Mouse (Mus musculus) left cerebral cortex, postnatal 25 days (tissue): ENCODE data around the gene Hoxd8. TPM values are rescaled to one million over a fixed set of nuclear protein-coding genes. Genes with fewer than 3 reads are reported as not detected.

Source experiments
- DNase-seq, 2 experiments: peaks; one replicate each; pipeline ENCODE4 v3.0.0; 2022; ENCODE audit warnings: low spot score in 2 of 2, mixed read lengths in 1 of 2
- intact Hi-C: fragments of 180-260 bp; cut with DNase I; formaldehyde crosslinking; loops from one replicate; pipeline ENCODE4 v1.15.1; 2025
- total RNA-seq, 2 experiments: library from RNA; stranded (reverse); gene quantifications; 2 replicates each; pipeline ENCODE4 v1.2.3; 2021

The Hoxd8 gene
- total RNA-seq, 2 experiments from 2014 or later = 0.14 TPM; not detected in 1

DNA sequence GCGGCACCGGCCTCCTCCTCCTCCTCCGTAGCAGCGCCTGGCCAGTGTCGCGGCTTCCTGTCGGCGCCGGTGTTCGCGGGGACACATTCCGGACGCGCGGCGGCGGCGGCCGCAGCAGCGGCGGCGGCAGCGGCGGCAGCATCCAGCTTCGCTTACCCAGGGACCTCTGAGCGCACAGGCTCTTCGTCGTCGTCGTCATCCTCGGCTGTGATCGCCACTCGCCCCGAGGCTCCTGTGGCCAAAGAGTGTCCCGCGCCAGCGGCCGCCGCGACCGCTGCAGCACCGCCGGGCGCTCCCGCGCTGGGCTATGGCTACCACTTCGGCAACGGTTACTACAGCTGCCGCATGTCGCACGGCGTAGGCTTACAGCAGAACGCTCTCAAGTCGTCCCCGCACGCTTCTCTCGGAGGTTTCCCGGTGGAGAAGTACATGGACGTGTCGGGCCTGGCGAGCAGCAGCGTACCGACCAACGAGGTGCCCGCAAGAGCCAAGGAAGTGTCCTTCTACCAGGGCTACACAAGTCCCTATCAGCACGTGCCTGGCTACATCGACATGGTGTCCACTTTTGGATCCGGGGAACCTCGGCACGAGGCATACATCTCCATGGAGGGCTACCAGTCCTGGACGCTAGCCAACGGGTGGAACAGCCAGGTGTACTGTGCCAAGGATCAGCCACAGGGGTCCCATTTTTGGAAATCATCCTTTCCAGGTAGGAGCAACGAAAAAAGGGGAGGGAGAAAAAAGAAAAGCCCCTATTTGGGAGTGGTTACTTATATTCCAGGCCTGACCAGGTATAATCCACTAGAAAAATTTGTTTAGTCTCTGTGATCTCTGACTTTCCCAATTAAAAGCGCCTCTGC, 35.8 kb upstream of the Hoxd8 start:
- DNase-seq = no peak

DNA sequence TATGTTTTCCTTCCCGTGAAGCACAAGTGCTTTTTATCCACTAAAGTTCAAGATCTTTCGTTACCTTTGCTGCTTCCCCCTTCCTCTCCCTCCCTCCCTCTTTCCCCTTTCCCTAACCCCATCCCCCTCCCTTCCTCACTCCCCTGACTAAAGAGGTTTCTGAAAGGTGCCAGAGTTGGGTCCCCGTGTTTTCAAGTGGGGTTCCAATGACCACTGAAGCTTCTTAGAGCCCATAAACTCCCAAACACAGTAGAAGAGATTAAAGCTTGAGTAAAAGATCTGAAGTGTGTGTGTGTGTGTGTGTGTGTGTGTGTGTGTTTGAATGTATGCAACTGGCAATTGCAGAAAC, 35.2 kb upstream of the Hoxd8 start:
- DNase-seq = no peak
- intact Hi-C loops = loop anchor here (10.0 kb wide), 1 partner anchor 894 kb away; the partner anchor contains the start of gene Chn1

More for the DNA sequence above, 35.8 kb upstream of the Hoxd8 start:
- intact Hi-C loops = loop anchor here (10.0 kb wide), 1 partner anchor 894 kb away; the partner anchor contains the start of gene Chn1

DNA sequence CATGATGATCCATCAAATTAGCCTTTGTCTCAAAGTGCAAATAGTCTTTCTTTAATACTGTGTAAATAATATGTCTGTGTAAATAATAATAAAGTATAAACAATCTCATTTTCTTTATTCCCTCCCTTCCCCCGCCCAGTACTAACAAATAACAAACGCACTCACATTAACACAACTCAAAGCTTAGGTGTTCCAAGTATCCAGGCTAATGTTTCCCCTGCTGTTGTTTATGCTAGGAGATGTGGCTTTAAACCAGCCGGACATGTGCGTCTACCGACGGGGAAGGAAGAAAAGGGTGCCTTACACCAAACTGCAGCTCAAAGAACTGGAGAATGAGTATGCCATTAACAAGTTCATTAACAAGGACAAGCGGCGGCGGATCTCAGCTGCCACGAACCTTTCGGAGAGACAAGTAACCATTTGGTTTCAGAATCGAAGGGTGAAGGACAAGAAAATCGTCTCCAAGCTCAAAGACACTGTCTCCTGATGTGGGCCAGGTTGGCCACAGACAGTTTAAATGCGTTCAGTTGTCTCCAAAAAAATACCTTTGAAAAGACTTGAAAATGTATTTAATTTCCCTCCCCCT, 34.7 kb upstream of the Hoxd8 start:
- intact Hi-C loops = loop anchor here (5.0 to 10.0 kb wide), 3 partner anchors 895 to 1392 kb away; partner anchors contain the start of gene Chn1
- no peak for DNase-seq

DNA sequence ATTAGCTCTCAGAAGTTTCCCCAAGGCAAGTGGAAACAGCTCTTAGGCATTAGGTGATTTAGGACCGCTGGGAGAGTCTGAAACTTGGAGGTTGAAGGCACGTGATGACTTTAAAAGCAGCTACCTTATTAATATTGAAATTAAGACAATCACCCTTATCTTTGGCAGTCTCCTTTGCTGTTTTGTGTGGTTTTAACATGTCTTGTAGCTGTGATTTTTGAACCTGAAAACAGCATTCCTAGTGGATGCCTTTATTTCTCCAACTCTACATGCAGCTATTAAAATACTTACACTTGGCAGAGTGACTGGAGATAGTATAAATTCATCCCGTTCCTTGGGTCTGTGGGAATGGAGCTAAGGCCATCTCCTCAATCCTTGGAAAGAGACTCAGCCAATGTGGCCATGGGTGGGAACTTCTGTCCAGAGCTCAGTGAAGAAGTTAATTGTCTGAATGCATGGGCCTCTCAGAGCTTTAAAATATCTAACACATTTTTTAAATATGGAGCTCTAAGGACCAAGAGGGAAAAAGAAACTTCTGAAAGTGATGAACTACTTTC, 33.7 kb upstream of the Hoxd8 start:
- no peak for DNase-seq
- intact Hi-C loops = loop anchor here (5.0 kb wide), 2 partner anchors 1103 to 1393 kb away; no protein-coding TSS in a partner anchor

DNA sequence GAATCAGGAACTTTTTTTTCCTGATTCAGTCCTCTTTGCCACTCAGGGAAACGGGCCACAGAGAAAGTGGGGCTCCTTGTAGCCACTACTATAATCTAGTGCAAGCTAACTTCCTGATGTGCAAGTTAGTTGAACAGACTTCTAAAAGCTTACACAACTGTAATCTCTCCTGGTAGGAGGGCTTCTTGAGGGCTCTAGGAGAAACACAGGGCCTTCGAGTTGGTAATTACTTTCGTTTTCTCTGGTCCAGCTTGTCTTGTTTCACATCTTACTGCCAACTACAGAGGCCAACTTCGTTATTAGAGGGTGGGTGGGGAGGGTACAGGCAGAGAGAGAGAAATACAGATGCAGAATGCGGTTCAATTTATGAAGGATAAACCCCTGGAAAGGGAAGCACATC, 32.6 kb upstream of the Hoxd8 start:
- intact Hi-C loops = loop anchor here (5.0 kb wide), 2 partner anchors 1105 to 1395 kb away; no protein-coding TSS in a partner anchor
- no peak for DNase-seq

DNA sequence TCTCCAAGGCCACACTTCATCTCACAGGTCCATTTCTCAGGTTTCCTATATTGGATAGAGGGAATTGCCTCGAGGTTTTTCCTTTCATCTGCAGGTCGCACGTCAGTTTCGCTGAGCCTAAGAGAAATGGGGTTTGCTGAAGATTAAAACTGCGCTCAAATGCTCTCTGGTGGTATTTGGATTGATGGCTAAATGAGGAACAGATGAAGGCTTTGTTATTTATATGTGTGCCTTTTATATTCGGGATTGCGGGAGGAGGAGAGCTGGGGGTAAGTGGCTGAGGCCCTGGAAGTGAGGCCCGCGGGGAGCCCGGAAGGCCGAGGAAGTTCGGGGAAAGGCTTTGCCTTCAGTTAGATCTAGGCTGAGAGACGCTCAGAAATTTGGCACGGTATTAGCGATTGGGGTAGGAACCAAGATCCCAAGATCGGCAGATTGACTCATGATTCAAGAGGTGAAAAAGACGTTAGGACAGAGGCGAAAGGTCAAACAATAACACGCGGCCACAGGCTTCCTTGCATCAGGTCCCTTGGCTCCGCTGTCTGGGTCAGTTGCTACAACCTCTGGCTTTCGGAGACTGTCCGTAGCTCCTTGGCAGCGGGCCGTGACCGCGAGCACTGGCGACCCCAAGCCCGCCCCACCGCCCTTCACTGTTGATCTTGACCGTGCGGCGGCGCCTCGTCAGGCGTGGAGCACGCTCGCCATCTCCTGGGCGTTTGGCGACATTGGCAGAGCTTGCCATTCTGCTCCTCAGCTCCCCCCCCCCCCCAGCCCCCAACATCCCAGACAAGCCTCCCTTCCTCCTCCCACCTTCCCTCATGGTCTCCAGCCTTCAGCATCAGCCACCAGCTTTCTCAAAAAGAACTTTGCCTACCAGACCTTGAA, 31.7 kb upstream of the Hoxd8 start:
- DNase-seq = no peak
- intact Hi-C loops = loop anchor here (5.0 kb wide), 2 partner anchors 1105 to 1395 kb away; no protein-coding TSS in a partner anchor

DNA sequence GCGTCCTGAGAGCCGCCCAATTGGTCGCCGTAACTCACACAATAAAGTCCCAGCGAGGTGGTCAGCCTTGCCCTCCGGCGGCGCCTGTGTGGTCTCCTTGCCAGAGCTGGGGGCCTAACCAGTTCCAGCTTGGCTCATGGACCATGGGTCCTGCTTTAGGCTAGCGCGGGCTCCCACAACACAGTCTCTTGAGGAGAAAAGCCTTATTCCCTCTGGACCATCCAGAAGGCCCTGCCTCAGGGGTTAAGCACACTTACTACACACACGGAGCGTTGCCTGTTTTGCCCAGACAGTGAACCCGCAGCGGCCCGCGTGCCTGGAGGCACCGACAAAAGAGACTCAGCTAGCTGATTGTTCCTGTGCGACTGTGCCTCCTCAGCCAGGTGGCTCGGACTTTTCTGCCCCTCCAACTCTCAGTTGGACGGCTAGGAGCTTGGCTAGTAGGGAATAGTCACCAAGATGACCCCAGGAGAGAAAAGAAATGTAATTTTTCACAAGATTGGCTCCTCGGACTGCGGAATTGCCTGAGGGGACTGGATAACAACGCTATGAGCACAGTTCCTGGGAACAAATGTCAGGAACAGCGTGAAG, 30.5 kb upstream of the Hoxd8 start:
- DNase-seq = no peak
- intact Hi-C loops = loop anchor here (5.0 kb wide), 2 partner anchors 1107 to 1397 kb away; no protein-coding TSS in a partner anchor

DNA sequence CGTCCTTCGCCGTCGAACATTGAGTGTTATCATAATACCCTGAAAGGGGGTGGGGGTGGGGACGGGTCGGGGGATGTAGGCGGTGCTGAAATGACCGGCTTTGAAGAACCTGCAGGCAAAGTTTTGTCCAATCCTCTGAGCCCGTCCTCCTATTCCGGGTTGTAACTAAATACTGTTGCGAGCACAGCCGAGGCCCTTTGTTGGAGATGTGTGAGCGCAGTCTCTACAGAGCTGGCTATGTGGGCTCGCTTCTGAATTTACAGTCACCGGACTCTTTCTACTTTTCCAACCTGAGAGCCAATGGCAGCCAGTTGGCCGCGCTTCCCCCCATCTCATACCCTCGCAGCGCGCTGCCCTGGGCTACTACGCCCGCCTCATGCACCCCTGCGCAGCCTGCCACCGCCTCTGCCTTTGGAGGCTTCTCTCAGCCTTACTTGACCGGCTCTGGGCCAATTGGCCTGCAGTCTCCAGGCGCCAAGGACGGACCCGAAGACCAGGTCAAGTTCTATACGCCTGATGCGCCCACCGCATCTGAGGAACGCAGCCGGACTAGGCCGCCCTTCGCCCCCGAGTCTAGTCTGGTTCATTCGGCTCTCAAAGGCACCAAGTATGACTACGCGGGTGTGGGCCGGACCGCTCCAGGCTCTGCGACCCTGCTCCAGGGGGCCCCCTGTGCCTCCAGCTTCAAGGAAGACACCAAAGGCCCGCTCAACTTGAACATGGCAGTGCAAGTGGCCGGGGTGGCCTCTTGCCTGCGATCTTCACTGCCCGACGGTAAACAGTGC, 29.3 kb upstream of the Hoxd8 start, which contains the start of gene Hoxd12:
Gene Hoxd12, plus strand, starts transcription at position 133 of the 785 bp plus-strand sequence.
- intact Hi-C loops = loop anchor here (5.0 kb wide), 2 partner anchors 1108 to 1398 kb away; no protein-coding TSS in a partner anchor
- DNase-seq = no peak

DNA sequence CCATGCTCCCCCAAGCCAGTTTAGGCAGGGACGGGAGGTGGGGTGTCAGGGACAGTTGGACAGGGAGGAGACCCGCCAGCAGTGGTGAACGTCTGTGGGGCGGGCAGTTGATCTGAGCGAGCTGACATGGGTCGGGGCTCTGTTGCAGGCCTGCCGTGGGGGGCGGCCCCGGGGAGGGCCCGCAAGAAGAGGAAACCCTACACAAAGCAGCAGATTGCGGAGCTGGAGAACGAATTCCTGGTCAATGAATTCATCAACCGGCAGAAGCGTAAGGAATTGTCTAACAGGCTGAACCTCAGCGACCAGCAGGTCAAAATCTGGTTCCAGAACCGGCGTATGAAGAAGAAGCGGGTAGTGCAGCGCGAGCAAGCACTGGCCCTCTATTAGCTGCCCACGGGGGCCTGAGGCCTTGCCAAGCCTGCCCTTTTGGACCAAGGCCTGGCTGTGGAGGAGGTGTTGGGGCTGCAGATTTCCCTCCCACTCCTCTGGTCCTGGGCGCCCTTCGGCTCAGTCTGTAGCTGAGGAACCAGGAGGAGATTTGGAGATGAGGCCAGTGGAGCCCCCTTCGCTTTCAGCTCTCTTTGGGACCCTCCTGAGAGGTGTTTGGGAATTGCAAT, 28.6 kb upstream of the Hoxd8 start:
- intact Hi-C loops = no loop called here
- no peak for DNase-seq

DNA sequence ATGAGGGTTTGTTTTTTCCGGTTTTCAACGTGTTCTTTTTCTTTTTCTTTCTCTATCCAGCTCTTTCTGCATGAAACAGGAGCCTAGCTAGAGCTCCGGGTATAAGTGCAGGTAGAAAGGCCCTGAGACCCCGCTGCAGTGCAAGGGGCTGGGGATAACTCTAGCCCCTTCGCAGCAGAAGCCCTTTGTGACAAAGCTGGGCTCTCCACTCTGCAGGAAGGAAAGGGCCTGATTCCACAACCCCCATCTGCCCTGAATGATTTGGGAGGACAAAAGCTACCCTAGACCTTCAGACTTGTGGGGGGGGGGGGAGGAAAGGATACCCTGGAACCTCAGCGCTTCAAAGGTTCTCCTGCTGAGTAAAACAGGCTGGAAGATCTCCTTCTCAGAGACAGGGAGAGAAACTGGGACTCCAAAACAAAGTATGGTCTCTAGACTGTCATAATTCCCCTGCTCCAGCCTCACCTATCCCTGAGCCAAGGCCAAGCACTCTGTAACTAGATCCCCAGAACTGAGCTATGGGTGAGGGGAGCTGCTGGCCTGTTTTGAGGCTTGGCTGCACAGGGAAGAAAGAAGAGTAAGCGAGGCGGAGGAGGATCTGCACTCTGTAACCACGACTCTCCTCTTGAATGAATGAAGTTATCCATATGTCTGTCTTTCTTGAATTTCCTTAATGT, 27.9 kb upstream of the Hoxd8 start:
- intact Hi-C loops = no loop called here
- no peak for DNase-seq

DNA sequence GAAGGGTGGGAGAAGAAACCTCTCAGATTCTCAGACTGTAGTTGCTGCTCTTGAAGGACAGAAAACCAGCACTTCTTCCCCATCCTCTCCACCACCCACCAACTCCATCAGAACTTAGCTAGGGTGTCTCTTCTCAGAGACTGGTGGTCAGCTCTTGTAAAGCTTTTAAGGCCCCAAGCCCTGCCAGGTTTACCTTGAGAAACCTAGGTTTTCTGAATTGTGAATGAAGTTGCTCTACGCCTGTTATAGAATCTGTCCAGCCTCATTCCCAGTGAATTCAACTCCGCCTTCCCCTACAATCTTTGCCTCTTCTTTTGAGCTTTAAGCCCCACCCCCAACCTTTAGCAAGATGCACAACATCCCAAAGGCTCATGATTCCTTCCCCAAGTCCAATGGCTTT, 27.3 kb upstream of the Hoxd8 start:
- DNase-seq = no peak
- intact Hi-C loops = no loop called here

DNA sequence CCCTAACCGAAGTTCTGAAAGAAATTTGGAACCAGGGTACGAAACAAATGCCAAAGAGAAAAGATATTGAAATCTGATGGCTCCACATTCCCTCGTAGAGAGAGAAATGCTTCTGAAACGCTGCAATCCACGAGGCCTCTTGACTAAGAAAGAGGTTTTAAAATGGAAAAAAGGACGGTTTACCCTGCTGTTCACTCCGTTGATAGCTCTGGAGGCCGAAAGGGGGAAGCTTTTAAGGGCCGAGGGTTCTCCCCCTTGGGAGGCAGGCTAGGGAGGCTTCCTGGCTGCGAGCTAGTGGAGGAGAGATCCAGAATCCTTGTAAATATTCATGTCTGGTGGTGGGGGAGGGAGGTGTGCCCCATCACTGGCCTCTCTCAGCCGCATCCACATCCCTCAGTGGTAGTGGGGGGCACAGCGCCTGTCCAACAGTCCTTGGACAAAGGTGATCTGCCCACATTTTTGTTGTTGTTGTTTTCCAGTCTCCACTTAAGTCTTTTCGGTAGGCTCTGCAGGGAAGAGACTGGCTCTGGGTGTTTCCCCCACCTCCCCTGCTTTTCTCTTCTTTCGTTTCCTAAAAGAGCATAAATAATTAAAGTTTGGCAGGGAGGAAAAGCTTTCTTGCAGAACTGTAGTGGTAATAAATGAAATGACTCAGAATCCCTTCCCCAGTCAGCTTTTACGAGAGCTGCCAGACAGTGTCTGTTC, 25.4 kb upstream of the Hoxd8 start, which contains the start of gene Hoxd11:
Gene Hoxd11, plus strand, starts transcription at position 667 of the 705 bp plus-strand sequence.
- DNase-seq = no peak
- intact Hi-C loops = no loop called here

DNA sequence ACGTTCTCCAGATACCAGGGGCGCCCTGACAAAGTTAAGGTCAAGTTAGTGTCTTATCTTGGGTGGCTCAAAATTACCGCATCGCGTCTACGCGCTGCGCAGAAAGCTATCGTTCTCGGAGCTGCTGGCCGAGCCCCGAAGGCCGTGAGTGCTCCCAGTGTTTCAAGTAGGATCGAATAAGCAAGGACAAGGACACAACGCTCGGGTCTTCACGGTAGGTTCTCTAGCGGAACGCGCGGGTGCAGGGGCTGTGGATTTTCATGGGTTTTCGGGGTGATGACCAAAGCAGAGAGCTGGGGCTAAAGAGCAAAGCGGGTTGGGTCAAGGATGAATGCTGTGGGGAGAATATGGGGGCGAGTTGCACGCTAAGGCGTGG, 24.8 kb upstream of the Hoxd8 start:
- intact Hi-C loops = no loop called here

DNA sequence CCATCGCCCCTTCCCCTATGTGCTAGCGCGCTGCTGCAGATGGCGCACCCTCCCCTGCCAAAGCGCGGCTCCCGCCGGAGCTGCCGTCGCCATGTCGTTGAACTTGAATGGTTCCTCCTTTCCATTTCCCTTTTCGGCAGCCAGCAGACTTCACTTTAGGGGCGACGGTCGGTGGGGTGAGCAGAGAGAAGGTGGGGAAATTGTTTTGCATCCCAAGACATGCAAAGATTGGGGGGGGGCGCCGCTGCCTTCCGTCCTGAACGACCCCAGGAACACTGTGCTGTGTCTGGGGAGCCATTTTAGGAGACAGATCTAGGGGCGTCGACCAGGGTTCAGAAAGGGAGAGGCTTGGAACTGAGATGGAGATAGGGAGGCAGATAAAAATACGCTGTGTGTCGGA, 24.4 kb upstream of the Hoxd8 start:
- intact Hi-C loops = no loop called here
- DNase-seq = no peak

More for the DNA sequence above, 24.8 kb upstream of the Hoxd8 start:
- no peak for DNase-seq

DNA sequence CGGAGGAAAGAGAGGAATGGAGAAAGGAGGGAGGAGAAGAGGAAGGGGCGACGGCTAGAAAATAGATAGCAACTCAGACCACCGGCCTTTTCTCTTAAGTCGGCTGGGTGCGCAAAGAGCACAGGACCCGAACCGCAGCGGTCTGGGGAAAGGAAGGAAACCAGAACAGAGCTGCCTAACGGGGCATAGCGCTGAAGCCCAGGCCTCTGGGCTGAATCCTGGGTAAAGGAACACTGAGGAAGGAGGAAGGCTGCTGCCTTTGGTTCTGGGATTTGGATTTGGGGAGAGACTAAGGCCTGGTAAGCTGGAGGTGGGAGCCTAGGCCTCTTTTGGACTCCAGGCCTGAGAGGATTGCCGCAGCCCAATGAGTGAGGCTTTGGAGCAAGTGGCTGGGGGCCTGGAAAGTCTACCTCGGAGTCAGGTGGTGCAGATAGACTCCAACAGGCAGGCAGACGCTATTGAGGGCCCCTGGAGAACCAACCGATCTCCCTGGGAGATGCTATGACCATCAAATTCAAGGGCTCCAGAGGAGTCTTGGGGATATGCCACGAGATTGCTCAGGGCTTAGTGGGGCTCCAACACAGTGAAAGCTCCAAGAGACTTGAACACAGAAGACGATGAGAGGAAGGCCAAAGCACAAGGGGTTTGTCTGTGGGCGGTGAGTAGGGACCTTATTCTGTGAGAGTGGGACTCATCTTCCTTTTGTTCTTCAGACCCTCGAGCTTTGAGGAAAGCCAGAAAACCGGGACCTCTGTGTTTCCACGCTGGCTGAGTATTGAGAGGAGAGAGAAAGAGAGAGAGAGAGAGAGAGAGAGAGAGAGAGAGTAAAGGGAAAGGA, 23.6 kb upstream of the Hoxd8 start:
- intact Hi-C loops = no loop called here
- DNase-seq = no peak
